Mouse (Mus musculus) kidney, adult 9 months (tissue): ENCODE measurements around the gene Gpx2.
A peak's percentile ranks its signal among the peaks of the same experiment; 100 is the strongest.
"Not testable (repeated sequence)": the region's sequence is repeated elsewhere in the genome, so short reads cannot be mapped to it uniquely, and the experiment has no call there.

Experiments used
- DNase-seq: peaks from one replicate; pipeline ENCODE4 v3.0.0; 2022

The Gpx2 gene

GRCm38 (mm10) chr12:76803700-76804252 is 8.4 kb upstream of the Gpx2 start:
- DNase-seq = peak; percentile 63

- DNase-seq = no peak
Observed at GRCm38 (mm10) chr12:76803028-76803427, 7.7 kb upstream of the Gpx2 start.

GRCm38 (mm10) chr12:76798008-76798720 is 2.8 kb upstream of the Gpx2 start:
- no peak for DNase-seq

- no peak for DNase-seq
Observed at GRCm38 (mm10) chr12:76796938-76797539, 1.7 kb upstream of the Gpx2 start.

GRCm38 (mm10) chr12:76792540-76792939 is 2.8 kb downstream of the Gpx2 start:
- not testable (repeated sequence) for DNase-seq

GRCm38 (mm10) chr12:76790446-76791084 is 4.8 kb downstream of the Gpx2 start:
- DNase-seq = no peak

GRCm38 (mm10) chr12:76784056-76784619 is 11.2 kb downstream of the Gpx2 start:
- DNase-seq = no peak

GRCm38 (mm10) chr12:76780639-76781468 is 14.5 kb downstream of the Gpx2 start:
- DNase-seq = no peak

- no peak for DNase-seq
Observed at GRCm38 (mm10) chr12:76779951-76780350, 15.4 kb downstream of the Gpx2 start.

- no peak for DNase-seq
Observed at GRCm38 (mm10) chr12:76778305-76779083, 16.9 kb downstream of the Gpx2 start.

- DNase-seq = no peak
Observed at GRCm38 (mm10) chr12:76777845-76778244, 17.5 kb downstream of the Gpx2 start.

GRCm38 (mm10) chr12:76776898-76777297 is 18.5 kb downstream of the Gpx2 start:
- no peak for DNase-seq

GRCm38 (mm10) chr12:76775132-76775531 is 20.2 kb downstream of the Gpx2 start:
- DNase-seq = no peak

GRCm38 (mm10) chr12:76774652-76775051 is 20.7 kb downstream of the Gpx2 start:
- DNase-seq = no peak

GRCm38 (mm10) chr12:76771540-76771939 is 23.8 kb downstream of the Gpx2 start:
- DNase-seq = no peak

- no peak for DNase-seq
Observed at GRCm38 (mm10) chr12:76770841-76771500, 24.4 kb downstream of the Gpx2 start.

- no peak for DNase-seq
Observed at GRCm38 (mm10) chr12:76765901-76766630, 29.3 kb downstream of the Gpx2 start.

- DNase-seq = peak; percentile 94
Observed at GRCm38 (mm10) chr12:76765354-76765851, 30.0 kb downstream of the Gpx2 start, which contains the start of the genes Churc1 and Fntb. TSS of gene Churc1 (plus strand) at chr12:76765538. TSS of gene Fntb (plus strand) at chr12:76765589.

GRCm38 (mm10) chr12:76752652-76753318 is 42.6 kb downstream of the Gpx2 start:
- DNase-seq = peak; percentile 63
